Mouse (Mus musculus) ES-E14 (cell line): Measurements from ENCODE around the gene Acad11.

Source experiments
- HCFC1 ChIP-seq: IDR thresholded peaks from 2 replicates; pipeline ENCODE4 v1.6.1; 2012; ENCODE audit warnings: low read length, inconsistent platforms, borderline replicate concordance; ENCODE audit not compliant: insufficient read depth
- MAFK ChIP-seq: IDR thresholded peaks from 2 replicates; pipeline ENCODE4 v1.6.1; 2014; ENCODE audit warnings: mild to moderate bottlenecking, low read depth, low read length, inconsistent platforms; ENCODE audit not compliant: insufficient read depth
- ZC3H11A ChIP-seq: IDR thresholded peaks from 2 replicates; pipeline ENCODE4 v1.6.1; 2012; ENCODE audit warnings: low read depth, mild to moderate bottlenecking, inconsistent platforms, low read length, borderline replicate concordance
- ZNF384 ChIP-seq: IDR thresholded peaks from 2 replicates; pipeline ENCODE4 v1.6.1; 2012; ENCODE audit warnings: low read depth, low read length, inconsistent platforms

DNA sequence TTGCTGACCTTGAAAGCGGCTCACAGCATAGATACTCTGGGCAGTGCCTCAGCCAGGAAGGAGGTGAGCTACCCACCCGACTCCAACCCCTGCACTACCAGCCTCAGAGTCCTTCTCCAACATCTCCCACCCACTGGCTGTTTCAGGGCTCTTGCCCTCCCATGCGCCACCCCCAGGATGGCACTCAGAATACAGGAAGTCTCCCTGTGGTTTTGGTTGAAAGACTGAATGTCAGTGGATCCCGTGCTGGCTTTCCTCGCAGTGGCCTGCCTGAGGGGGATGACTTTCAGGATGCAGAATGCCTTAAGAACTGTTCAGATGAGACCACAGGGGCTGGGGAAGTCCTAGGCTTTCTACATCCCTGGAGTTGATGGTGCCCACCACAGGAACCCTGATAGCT, 59.9 kb downstream of the Acad11 start:
- TF ChIP-seq MAFK (no peak), ZC3H11A (no peak), HCFC1 (no peak), ZNF384 (no peak)
